Mouse (Mus musculus): ENCODE results near the gene Sept9. TPM values are rescaled to one million over a fixed set of nuclear protein-coding genes. Genes with fewer than 3 reads are reported as not detected.

Sept9 gene
- total RNA-seq, 2 experiments from 2014 or later = 61.0 to 84.7 TPM

DNA sequence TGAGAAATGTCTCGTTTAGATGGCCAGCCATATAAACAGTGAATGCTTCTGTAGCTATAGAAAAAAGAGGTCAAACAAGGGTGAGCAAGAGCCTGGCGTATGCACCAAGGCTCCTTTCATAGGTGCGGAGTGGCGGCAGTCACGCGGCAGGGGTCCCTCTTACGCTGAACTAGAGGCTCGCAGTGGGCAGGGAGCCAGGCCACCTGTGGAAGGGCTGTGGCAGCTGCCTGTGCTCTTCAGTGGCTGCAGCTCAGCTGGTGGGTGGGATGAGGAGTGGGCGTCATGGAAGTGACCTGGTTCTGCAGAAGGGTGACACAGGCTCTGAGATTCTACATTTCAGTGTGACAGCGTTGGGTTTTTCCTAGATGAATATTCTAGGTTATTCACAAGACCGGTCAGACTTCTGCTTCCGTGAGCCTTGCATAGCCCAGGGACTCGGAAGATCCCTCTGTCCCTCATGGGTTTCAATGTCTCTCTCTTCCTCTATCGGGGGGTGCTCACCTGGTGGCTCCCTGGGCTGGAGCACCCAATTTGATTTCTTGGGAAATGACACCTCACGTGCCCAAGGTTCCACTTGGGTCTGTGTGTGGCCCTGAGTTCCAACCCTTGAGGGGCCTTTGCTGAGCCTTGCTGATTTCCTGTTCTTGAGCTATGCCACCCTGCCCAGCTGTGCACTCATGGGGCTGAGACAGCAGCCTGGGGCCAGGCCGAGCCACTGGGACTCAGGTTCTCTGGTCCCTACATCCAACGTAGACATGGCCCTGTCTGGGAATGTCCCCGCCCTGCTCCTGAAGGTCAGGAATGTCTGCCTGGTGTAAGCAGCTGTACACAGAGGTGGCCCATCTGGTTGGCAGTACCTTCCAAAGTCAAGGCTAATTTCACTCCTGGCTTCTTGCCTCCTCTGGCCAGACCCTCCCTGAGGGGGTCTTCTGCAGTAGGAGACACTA is 55.0 kb downstream of the Sept9 start:
- no peak for DNase-seq (ENCODE audit: low spot score in 2 of 2)
- intact Hi-C loops (cut with DNase I) = no loop called here

DNA sequence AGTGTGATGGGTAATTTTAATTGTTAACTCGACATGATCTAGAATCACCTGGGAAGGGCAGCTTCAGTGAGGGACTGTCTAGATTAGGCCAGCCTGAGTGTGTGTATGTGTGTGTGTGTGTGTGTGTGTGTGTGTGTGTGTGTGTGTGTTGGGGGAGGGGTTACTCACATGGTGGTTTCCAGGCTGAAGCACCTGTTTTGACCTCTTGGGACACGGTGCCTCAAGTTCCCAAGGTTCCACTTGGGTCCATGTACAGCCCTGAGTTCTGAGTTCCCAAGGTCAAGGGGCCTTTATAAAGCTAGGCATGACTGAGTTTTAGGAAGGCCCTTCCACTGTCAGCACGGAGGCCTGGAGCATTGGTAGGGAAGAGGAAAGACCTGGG is 55.6 kb downstream of the Sept9 start:
- intact Hi-C loops (cut with DNase I) = no loop called here
- no peak for DNase-seq (ENCODE audit: low spot score in 2 of 2)

DNA sequence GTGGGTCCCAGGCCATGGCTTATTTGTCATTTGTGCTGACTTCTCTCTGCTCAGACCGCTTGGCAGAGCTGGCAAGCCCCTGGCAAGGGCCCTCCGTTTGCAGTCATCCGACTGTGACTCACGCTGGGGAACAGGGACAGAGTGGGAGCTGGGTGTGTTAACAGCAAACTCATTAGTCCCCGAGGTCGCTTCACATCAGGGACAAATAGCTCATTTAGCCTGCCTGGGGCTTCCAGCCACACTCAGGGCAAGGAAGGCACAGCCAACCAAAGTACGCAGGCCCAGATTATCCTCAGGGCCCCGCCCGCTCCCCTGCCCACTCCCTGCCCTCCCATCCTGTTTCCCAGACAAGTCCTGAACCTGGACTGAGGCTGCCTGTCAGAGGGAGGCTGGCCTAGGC is 56.6 kb downstream of the Sept9 start:
- intact Hi-C loops (cut with DNase I) = no loop called here
- DNase-seq (ENCODE audit: low spot score in 2 of 2) = peak in 1 of 2 experiments; percentile 75

DNA sequence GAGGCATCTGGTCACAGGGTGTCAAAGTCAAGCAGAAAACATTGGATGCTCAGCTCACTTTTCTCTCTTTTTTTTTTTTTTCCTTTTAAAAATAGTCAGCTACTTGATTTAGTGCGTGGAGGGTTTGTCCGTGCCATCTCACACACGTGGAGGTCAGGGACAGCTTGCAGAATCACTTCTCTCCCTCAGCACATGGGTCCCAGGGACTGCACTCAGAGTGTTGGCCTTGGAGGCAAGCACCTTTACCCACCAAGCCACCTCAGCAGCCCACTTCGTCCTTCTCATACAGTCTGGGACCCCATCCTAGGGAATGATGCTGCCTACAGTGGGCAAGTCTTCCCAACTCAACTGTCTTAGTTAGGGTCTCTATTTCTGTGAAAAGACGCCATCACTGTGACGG is 57.4 kb downstream of the Sept9 start:
- intact Hi-C loops (cut with DNase I) = no loop called here
- DNase-seq (ENCODE audit: low spot score in 2 of 2) = no peak

DNA sequence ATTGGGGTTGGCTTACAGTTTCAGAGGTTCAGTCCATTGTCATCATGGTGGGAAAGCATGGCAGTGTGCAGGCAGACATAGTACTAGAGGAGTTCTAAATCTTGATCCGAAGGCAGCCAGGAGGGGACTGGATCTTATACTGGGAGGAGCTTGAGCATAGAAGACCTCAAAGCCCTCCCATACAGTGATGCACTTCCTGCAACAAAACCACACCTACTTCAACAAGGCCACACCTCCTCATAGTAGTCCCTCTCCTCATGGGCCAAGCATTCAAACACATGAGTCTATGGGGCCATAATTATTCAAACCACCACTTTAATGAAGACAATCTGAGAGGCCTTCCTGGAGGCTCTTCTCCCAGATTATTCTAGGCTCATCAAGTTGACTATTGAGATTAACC is 57.8 kb downstream of the Sept9 start:
- DNase-seq (ENCODE audit: low spot score in 2 of 2) = no peak
- intact Hi-C loops (cut with DNase I) = no loop called here

DNA sequence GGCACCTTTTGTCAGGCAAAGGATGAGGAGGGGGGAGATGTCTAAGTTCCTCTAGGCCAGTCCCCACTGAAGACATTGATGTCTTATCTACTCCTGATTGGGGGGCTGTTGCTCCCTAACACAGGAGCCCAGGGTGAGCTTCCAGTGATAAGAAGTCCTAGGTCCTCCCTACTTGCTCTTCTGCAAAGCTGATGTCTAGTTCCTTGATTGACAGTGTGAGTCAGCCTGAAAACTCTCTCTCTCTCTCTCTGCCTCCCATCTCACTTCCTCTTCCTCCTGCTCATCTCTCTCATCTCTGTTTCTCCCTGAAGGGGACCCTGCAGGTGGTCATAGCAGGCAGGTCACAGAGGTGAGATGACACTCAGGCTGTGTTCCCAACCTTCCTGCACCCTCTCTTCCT is 58.4 kb downstream of the Sept9 start:
- no peak for DNase-seq (ENCODE audit: low spot score in 2 of 2)
- intact Hi-C loops (cut with DNase I) = no loop called here

DNA sequence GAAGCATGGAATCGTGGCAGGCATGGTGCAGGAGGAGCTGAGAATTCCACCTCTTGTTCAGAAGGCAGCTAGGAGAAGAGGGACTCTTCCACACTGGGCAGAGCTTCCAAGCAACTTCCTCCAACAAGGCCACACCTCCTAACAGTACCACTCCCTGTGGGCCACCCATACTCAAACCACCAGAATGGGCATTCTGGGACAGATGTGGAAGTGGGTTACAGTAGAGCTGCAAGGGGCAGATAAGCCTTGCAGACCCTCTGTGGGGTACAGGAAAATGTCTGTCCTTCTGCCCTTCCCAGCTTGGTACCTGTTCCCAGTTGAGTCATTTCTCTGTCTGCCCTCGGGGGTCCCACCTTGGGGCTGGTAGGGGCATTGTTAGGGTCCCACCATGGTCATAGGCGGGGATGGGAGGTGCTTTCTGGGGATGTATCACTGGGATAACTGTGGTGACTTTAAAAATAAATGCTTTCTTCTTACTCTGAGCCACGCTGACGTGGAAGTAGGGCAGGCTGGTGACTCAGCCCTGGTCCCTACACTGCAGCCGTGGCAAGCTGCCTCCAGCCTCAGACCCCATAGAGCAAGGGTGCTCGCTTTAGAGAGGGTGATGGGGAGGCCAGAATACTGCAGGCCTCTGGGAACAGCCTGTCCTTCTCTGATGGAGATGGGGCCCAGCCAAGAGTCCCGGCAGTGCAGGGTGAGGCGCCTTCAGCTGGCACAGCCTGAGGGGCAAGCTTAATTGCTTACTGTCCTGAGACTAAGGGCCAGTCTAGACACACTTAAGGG is 59.9 kb downstream of the Sept9 start:
- intact Hi-C loops (cut with DNase I) = no loop called here
- peak in 1 of 2 experiments; percentile 65 for DNase-seq (ENCODE audit: low spot score in 2 of 2)

DNA sequence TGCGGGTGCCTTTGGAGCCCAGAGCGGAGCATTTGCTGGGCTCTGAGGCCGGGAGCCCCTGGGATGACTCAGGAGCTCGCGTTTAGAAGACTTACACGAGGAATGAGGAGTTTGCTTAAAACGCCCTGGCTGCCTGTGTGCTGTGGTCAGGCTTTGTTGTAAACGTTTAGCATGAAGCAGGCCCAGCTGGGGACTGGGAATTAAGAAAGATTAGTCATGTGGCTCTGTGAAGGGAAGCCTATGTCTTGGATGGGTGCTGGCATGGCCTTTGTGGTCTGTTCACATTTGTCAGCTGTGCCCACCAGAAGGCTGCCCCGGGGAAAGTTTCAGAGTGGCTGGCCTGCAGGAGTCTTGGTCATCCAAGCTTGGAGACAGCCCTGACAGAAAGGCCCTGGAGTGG is 61.2 kb downstream of the Sept9 start:
- intact Hi-C loops (cut with DNase I) = no loop called here
- no peak for DNase-seq (ENCODE audit: low spot score in 2 of 2)

DNA sequence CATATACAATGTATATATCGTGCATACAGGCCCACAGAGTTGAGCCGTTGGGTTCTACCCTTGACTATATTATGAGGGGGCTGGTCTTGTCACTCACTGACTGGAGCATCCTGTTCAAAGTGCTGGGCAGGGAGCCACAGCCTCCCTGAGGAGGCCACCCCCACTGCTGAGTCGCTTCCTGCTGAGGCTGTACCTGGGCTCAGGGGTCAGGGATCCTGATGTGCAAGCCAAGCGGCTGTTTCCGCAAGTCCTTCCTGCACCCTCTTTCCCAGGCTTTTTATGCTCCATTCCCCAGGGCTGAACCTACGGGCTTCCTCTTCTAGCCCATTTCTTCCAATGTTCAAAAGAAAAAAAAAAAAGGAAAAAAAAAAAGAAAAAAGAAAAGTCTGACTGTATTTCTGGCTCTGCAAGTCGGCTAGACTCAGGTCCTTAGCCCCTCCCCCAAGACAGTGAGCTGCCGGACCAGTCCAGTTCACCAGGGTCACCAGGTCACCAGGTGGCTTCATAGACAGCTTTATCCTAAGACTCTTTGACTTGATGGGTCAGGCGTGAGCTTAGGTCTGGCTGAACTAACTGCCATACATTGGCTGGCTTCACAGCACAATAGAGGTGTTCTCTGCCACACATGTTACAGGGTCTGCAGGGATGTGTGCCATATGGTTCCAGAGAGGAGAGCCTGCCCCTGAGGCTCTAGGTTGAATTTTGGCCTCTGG is 63.8 kb downstream of the Sept9 start:
- intact Hi-C loops (cut with DNase I) = no loop called here
- no peak for DNase-seq (ENCODE audit: low spot score in 2 of 2)

DNA sequence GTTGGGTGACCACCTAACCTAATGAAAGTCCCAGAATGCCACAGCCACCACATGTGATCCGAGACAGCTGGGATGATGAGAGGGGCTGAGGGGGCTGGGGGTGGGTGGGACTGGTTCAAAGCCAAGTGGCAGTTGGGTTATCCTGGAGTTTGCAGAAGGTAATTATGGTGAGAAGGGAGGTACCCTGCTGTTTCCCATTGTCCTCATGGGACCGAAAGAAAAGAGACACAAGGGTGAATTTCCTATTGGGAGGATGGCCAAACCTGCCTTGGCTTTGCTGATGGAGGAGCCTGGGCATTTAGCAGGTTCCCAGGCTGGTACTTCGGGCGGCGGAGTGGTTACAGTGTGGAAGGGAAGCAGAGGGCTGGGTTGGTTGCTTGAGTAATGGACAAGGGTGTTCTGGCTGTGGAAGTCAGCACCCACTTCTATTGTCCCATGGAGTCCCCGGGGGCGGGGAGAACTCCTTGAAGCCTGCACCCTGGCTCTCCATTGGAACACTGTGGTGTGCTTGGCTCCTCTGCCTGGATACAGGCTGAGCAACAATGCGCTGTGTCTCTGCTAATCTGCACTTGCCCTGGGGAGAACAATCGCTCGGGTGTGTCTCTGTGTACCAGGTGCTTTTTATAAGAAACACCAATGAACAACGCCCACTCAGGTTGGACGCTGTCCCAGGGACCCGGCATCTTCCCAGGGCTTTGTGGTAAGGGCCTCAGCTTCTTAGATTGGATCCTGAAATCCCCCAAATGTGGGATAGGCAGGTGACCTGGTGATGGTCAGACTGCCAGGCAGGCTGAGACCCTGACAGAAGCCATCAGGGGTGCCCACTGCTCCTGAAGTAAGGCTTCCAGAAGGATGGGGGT is 64.9 kb downstream of the Sept9 start:
- peak; percentile 26 to 64 for DNase-seq (ENCODE audit: low spot score in 2 of 2)
- intact Hi-C loops (cut with DNase I) = no loop called here

DNA sequence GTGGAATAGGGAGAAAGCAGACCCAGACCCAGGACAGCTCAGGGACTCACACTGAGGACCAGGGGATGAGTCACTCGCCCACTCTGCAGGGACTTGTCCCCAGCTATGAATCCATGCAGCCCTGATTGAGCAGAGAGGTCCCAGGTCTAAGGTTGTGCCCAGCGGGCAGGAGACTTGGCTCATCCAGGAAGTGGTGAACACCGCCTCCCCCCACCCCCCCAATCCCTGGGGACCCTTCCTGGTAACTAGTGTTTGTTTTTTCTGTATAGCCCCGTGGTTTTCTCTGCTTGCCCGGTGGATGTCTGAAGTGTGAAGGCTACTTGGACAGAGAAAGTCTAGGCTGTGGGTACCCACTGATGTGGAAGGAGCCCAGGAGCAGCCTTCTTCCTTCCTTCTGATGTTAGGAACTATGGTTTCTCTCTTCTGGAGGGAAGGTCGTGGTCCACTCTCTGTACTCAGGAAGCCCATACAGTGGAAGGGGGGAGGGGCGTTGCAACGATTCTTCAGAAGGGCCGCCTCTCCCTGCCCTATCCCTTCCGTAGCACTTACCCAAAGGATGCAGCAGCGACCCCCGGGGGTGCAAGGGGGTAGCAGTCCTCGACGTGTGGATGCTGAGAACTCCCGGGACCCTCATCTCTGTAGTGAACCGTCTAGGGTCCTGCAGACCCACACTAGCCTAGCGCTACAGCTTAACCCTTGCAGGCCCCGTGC is 66.0 kb downstream of the Sept9 start:
- DNase-seq (ENCODE audit: low spot score in 2 of 2) = peak in 1 of 2 experiments; percentile 43
- intact Hi-C loops (cut with DNase I) = no loop called here

DNA sequence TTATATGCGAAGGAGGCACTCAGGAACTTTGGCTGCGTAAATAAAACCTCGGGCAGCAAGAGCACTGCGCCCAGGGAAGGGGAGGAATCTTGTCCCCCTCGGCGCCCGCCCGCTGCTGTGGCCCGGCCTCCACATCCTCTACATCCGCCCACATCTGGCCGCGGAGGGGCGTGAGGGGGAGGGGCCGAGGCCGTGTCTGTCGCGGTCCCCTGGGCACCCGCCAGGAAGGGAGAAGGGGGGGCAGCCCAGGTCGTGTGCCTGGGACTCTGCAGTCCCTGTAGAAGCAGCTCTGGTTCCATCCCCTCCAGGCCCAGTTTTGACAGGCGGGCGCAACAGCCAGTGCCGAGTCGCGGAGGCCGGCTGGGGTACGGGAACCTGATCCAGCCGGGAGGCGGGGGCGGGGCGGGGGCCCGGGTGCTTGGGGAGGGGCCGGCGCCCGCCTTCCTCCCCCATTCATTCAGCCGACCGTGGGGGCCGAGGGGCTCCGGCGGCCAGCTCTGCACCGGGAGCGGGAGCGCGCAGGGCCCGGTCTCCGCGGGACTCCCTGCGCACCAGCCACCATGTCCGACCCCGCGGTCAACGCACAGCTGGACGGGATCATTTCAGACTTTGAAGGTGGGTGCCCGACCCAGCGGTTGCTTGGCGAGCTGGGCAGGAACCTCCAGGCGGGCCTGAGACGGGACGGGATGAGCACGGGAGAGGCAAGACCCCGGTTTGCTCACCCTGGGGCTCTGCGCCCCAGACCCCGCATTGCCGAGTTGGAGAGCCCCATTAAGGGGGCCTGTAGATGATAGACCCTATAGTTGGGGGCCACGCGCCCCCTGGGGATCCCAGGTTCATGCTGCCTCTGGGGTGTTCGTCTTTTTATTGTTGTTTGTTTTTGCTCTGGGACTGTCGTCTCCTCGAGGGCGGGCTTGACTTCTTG is 66.8 kb downstream of the Sept9 start:
- DNase-seq (ENCODE audit: low spot score in 2 of 2) = peak; percentile 55 to 67
- intact Hi-C loops (cut with DNase I) = no loop called here

DNA sequence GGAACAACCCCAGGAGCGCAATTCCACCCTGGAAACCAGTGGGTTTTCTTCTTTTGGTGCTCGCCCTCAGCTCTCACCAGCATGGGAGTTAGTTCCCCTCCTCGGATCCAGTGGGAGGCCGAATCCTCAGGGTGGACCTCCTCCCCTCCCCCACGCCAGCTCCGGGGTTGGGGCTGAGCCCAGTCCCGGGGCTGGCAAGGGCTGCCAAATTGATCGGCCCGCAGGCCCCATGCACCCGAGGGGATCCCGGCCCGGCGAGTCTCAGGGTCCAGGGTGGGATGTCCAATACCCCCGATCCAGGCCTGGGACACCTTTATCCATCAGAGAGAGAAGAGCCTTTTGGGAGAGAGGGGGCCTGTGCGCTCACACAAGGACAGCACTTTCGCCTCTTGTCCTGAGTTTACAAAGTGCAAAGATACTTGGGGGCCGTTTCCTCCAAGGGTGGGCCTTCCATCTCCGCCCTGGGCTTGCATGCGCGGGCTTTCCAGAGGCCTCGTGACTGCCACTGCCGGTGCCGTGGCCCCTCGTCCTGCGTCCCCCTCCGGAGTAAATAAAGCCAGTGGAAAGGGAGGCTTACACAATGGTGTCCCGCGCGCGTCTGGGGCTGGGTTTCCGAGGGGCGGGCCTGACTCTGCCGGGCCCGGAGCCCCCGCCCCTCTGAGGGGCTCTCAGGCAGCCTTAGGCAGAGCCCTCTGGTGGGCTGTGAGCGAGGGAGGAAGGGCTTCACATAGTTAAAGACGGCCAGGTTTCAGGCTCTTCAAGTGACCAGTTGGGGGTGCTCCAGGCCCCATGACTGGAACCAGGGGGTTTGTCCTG is 67.7 kb downstream of the Sept9 start:
- intact Hi-C loops (cut with DNase I) = no loop called here
- peak in 1 of 2 experiments; percentile 40 for DNase-seq (ENCODE audit: low spot score in 2 of 2)

DNA sequence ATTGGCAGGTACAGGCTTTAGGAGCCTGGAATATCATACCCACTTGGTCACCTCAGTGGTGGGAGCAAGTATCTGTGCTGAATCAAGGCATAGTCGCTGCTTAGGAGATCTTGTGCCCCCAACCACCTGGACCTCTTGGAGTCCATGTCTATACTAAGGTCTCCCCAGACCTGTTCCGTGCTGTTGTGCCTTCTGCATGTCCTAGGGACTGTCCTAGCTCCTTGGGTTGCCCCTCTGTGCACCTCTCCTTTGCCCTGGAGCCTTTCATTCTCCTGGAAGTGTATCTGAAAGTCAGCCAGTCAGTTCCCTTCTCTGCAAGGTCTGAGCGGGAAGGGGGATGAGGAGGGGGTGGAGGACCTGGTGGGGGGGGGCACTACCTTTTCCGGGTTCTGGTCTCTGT is 68.4 kb downstream of the Sept9 start:
- intact Hi-C loops (cut with DNase I) = no loop called here
- no peak for DNase-seq (ENCODE audit: low spot score in 2 of 2)

DNA sequence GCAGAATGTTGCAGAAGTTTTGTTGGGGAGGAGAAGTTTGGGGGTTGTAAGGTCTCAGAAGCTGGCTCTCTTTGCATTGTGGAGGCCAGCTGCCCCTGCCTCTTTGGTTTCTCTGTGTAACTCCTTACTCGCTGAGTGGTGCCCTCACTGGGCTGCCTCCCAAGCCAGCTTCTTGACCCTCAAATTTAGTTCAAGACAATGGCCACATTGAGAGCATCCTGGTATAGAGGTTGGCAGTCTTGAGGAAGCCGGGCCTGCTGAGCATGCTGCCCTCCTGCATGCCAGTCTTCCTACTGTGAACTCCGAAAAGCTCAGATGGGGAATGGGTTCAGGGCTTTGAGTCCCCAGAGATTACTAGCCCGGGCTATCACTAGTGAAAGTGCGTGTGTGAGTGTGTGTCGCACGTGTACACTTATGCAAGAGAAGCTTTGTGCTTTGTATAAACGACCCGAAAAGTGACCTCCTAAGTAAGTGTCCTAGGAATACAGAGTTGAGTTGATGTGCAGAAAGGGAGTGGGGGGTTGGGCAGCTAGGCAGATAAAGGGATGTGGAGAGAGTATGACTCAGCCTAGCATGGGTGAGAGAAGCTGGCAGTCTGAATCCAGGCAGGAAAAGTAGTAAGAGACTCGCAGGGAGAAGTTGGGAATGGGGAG is 69.0 kb downstream of the Sept9 start:
- intact Hi-C loops (cut with DNase I) = no loop called here
- DNase-seq (ENCODE audit: low spot score in 2 of 2) = peak in 1 of 2 experiments; percentile 63

DNA sequence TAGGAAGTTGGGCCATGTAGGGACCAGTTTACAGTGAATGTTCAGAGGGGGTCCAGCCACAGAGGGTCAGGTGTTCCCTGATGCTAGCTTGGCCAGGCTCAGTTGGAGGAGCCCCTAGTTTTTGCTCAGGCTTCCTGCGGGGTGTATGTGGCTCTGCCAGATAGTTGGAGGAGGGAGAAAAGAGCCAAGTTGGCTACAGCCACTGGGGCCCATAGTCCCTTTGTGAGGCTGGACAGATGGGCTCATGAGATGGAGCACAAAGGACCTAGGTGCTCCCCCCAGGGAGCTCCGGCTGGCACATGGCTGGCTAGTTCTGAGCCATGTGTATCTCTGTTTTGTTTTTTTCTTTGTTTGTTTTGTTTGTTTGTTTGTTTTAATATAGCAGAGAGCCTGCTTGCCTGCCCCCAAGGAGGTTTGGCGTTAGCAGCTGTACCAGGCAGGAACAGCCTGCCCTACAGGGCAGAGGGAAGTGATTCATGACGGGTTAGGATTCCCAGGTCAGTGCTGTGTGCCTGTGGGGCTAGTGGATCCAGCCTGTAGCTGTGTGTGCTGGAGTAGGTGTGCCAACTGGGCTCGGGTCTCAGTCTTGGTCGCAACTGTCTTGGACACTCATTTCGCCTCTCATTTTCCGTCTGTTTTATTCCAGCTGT is 69.7 kb downstream of the Sept9 start:
- intact Hi-C loops (cut with DNase I) = no loop called here
- DNase-seq (ENCODE audit: low spot score in 2 of 2) = no peak

Measured in left cerebral cortex, postnatal 25 days (tissue).